Mouse (Mus musculus) spleen, adult 2 months (tissue): Measurements from ENCODE around the gene Cad. TPM values are rescaled to one million over a fixed set of nuclear protein-coding genes. Genes with fewer than 3 reads are reported as not detected.
"Not testable (repeated sequence)": the region's sequence is repeated elsewhere in the genome, so short reads cannot be mapped to it uniquely, and the experiment has no call there.

ENCODE experiments used
- DNase-seq, 2 experiments: peaks; one replicate each; pipeline versions ENCODE4 v3.0.0 to v3.0.0-alpha.2; 2012 to 2021; ENCODE audit warnings: low spot score in 2 of 2, low read depth in 1 of 2
- H3K27ac ChIP-seq: fragments of 200-500 bp; 2 replicates; pipeline ENCODE4 v1.5.1; 2012; ENCODE audit warnings: low read length, inconsistent platforms; ENCODE audit not compliant: insufficient read depth
- H3K27me3 ChIP-seq: fragments of 200-500 bp; 2 replicates; pipeline ENCODE4 v1.6.1; 2012; ENCODE audit warnings: mild to moderate bottlenecking, moderate library complexity, low read length, inconsistent platforms; ENCODE audit not compliant: control insufficient read depth, insufficient read depth
- H3K36me3 ChIP-seq: fragments of 200-500 bp; 2 replicates; pipeline ENCODE4 v1.6.1; 2012; ENCODE audit warnings: mild to moderate bottlenecking, low read length, inconsistent platforms; ENCODE audit not compliant: control insufficient read depth, insufficient read depth
- H3K4me1 ChIP-seq: fragments of 200-500 bp; 2 replicates; pipeline ENCODE4 v1.6.1; 2011; ENCODE audit warnings: inconsistent platforms; ENCODE audit not compliant: control insufficient read depth, insufficient read depth, insufficient read length
- H3K4me3 ChIP-seq: fragments of 200-500 bp; 2 replicates; pipeline ENCODE4 v1.5.1; 2011; ENCODE audit warnings: mild to moderate bottlenecking, inconsistent platforms; ENCODE audit not compliant: insufficient read depth, insufficient read length; ENCODE audit errors: extremely low read depth
- CTCF ChIP-seq: fragments of 200-500 bp; IDR thresholded peaks from 2 replicates; pipeline ENCODE4 v1.5.1; 2011; ENCODE audit warnings: mild to moderate bottlenecking, inconsistent platforms; ENCODE audit not compliant: insufficient read depth, insufficient read length, insufficient replicate concordance; ENCODE audit errors: extremely low read depth
- POLR2A ChIP-seq: fragments of 200-500 bp; IDR thresholded peaks from 2 replicates; pipeline ENCODE4 v1.6.1; 2011; ENCODE audit warnings: low read depth, low read length, inconsistent platforms
- WGBS: fragments of 180-500 bp; shearing (Covaris S2); methylation state at CpG from one replicate; pipeline ENCODE4 v1.1.7; 2018; 5-methylcytosine and 5-hydroxymethylcytosine counted together
- polyA plus RNA-seq: library from polyadenylated mRNA; depleted of rRNA; stranded (reverse); fragments of >200 nt; gene quantifications from 2 replicates; pipeline ENCODE4 v1.2.3, GENCODE M21; 2012; rRNA removed

Cad gene
- polyA plus RNA-seq: 44.0 and 52.5 TPM in 2 replicates

DNA sequence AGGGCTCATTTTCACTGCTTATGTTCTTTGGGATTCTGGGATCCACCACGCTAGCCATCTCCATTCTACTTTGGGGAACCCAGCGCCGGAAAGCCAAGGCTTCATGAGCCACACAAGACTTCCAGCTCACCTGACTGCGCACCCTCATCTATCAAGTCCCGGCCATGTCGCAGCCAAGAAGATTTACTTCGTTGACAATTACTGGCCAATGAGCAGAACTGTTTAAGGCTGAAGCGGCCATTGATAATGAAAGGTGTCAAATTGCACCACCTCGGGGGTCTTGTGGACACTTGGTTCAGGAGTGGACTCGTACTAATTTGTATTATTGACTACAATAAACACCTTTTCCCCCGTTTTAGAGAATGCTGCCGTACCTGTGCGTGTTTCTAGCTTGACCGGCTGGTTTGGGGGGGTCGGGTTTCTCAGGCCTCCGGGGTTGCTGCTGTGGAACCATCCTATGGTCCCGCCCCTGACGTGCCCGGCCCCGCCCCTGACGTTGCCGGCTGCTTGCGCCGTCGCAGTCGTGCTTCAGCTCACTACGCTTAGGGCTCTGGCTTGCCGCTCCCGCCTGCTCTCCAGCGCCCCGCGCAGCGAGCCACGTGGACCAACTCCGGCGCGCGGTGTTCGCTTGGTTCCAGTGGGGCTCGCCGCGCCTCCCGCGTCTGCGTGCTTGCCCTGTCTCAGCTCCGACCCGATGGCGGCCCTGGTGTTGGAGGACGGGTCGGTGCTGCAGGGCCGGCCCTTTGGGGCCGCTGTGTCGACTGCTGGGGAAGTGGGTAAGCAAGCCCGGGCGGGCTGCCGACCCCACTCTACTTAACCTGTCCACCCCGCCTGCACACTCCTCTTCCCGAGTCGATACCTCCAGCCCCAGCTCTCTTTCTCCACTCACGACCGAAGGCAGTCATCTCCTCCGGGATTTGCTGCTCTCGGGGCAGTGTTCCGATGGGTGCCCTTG is at the start of gene Cad:
TSS of gene Cad (plus strand) at position 520 of the 955 bp plus-strand sequence.
- peaks cover 6% of the 10 kb centered on the region for H3K36me3 ChIP-seq
- H3K4me3 ChIP-seq: peak within 1 kb of the TSS; percentile 81
- WGBS: 4% methylated on average over 63 of the region's 64 CpGs
- peak; percentile 72 to 94 for DNase-seq
- H3K27ac ChIP-seq: peak within 1 kb of the TSS; percentile 56
- H3K27me3 ChIP-seq: no peaks in the 10 kb centered on the region
- TF ChIP-seq CTCF (no peak), POLR2A (peak; percentile 43)
- H3K4me1 ChIP-seq: peaks cover 4% of the 10 kb centered on the region

DNA sequence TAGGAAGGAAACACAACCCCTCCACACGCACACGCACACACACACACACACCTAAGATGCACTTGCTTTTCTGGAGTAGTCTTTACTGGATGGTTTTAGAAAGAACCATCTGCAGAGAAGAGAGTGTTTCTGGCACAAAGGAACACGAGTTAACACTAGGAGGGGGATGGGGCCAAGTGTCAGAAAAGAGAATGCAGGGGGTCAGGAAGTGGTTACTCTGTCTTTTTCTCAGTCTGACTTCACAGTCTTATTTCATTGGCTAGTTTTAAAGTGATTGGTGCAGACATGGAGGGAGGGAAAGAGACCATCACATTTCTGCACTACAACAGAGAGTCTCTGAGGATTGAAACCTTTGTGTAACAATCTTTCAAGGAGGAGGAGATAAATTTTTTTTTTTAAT is 41.8 kb upstream of the Cad start:
- no peaks in the 10 kb centered on the region for H3K36me3 ChIP-seq
- TF ChIP-seq POLR2A (no peak), CTCF (no peak)
- no peak overlapping the region for H3K4me3 ChIP-seq
- H3K27ac ChIP-seq: no peak overlapping the region
- H3K4me1 ChIP-seq: no peaks in the 10 kb centered on the region
- H3K27me3 ChIP-seq: no peaks in the 10 kb centered on the region
- DNase-seq: no peak
- 45% methylated on average over 3 of the region's 3 CpGs for WGBS

DNA sequence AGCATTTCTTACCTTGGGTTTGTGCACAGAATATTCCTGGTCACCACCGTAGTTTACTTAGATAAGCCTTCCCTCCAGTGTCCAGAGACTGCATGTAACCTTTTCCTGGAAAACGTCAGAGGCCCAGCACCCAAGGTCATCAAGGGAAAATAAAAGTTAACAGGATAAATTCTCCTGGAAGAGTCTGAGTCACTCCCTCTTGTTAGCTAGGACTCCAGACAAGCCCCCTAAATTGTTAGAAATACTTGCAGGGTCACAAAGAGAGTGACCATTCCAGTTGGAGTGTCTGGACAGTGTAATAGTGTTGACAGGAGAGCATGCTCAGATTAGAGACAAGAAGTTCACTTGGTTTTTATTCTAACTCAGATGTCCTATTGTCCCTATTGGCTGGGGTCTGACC is 38.7 kb upstream of the Cad start:
- no peak for TF ChIP-seq CTCF
- TF ChIP-seq POLR2A: no peak
- Histone ChIP-seq H3K36me3 (no peaks in the 10 kb centered on the region), H3K4me3 (no peak overlapping the region), H3K27me3 (no peaks in the 10 kb centered on the region), H3K4me1 (no peaks in the 10 kb centered on the region), H3K27ac (no peak overlapping the region)
- no peak for DNase-seq
- WGBS: 79% methylated on average over 2 of the region's 2 CpGs

DNA sequence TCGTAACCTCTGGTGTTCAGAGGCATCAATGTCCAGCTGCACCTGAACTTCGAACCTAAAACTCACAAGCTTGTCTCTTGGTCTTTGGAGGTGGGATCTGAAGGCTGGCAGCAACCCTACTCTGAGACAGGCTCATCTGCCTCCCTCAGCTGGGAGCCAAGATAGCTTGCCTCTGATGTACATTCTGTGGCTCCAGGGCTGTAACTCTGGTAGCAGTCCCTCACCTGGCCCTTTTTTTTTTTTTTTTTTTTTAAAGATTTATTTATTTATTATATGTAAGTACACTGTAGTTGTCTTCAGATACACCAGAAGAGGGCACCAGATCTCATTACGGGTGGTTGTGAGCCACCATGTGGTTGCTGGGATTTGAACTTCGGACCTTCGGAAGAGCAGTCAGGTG is 32.8 kb upstream of the Cad start:
- H3K4me1 ChIP-seq, H3K4me3 ChIP-seq, H3K36me3 ChIP-seq, DNase-seq, H3K27me3 ChIP-seq, H3K27ac ChIP-seq: not testable (repeated sequence)
- 78% methylated on average over 5 of the region's 5 CpGs for WGBS

DNA sequence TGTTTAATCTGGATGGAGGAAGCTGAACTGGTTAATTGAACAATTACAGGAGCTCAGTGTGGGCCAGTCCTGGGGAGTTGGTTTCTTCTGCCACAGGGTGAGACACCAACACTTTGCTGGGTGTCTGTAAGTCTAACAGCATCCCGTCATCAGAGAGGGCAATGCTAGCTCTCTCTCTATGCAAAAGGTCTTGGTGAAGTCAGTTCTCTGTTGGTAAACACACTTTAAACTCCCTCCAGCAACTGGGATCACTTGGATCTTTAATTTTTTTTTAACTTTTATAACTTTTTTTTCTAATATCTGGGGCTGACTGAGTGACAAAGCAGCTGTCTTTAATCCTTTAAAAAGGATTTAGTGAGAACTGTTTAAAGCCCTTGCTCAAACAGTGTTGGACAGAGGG is 31.9 kb upstream of the Cad start:
- no peak for DNase-seq
- 89% methylated on average over 1 of the region's 1 CpGs for WGBS
- no peaks in the 10 kb centered on the region for H3K27me3 ChIP-seq
- no peak overlapping the region for H3K27ac ChIP-seq
- H3K4me3 ChIP-seq: no peak overlapping the region
- TF ChIP-seq POLR2A (no peak), CTCF (no peak)
- no peaks in the 10 kb centered on the region for H3K36me3 ChIP-seq
- no peaks in the 10 kb centered on the region for H3K4me1 ChIP-seq

DNA sequence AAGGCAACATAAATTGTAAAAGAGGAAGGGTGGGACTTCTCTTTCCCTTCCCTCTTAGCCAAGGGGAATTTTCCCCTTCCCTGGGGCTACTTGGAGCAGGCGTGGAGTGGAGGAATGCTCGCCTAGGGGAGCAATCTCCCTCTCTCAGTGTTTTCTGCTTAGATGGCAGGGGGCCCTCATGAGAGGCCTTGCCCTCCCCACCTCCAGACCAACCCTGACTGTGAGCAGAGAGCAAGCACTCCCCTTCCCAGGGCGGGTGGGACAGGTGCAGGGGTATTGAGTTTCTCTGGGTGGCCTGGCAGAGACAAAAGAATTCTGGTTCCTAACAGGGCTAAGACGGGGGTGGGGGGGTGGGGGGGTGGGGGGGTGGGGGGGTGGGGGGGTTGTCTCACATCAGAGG is 31.3 kb upstream of the Cad start:
- no peak overlapping the region for H3K27ac ChIP-seq
- H3K4me1 ChIP-seq: no peaks in the 10 kb centered on the region
- TF ChIP-seq CTCF (no peak), POLR2A (no peak)
- no peak overlapping the region for H3K4me3 ChIP-seq
- no peaks in the 10 kb centered on the region for H3K27me3 ChIP-seq
- DNase-seq: no peak
- H3K36me3 ChIP-seq: no peaks in the 10 kb centered on the region
- 54% methylated on average over 4 of the region's 4 CpGs for WGBS

DNA sequence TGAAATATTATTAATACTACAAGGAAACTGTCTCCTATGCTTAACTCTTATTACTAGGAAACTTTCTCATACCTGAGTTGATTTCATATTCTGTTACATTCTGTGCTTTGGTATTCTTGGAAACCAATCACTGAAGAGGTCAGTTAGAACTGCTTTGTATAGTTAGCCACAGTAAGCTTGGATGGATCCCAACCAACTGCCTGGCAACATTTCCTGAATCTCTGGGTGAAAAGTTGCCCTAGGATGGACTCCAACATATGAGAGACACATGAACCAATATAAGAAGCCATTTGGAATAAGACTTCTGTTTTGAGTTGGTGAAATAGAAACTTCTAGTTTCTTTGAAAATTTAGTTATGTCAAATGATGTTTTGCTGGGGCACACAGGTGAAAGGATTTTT is 29.9 kb upstream of the Cad start:
- TF ChIP-seq POLR2A (no peak), CTCF (no peak)
- Histone ChIP-seq H3K27ac (no peak overlapping the region), H3K4me3 (no peak overlapping the region), H3K27me3 (no peaks in the 10 kb centered on the region), H3K36me3 (no peaks in the 10 kb centered on the region), H3K4me1 (no peaks in the 10 kb centered on the region)
- no peak for DNase-seq
